In genomic region chr7:75470318-75470925, GRCm38 (mm10) we compare ENCODE assay signal across 9 mouse cellular contexts.
DNase-seq lines count a peak whose midpoint lies in the region; ATAC-seq lines count a peak whose summit lies in the region.
"Had no signal": no experiment of that assay in that cellular context is flagged by ENCODE, and none has a peak within 500 bp of the region (broad histone marks: within the 10 kb centered on the region; RNA-seq: fewer than 3 reads in every experiment).

No protein-coding gene starts in this region.

- DNase-seq in kidney, adult 11 months, result peak; percentile 43
- no peak for DNase-seq in kidney, postnatal 10 days
- peak; percentile 61 for DNase-seq in Muller cell, postnatal 12 days (ENCODE audit: inconsistent ontology term)
- peak; percentile 45 for DNase-seq in embryo, embryonic 10 days (ENCODE audit: low spot score)
- peak; percentile 39 to 54 for DNase-seq in kidney, postnatal 36 days
- DNase-seq in ovary, postnatal 10 days (ENCODE audit: low spot score), result no peak
- DNase-seq in frontal cortex, postnatal 14 days (ENCODE audit: low spot score in 2 of 2), result no peak
- DNase-seq: cerebellum, postnatal 14 days had no signal

- no peak for ATAC-seq in frontal cortex, adult (ENCODE audit: low TSS enrichment)

Comparison
In these comparisons a context has a peak if more than half of its experiments do, and no peak if none do; other contexts are left out.
1. DNase-seq: peak in kidney, adult 11 months (single experiment), Muller cell, postnatal 12 days (single experiment), embryo, embryonic 10 days (single experiment) and kidney, postnatal 36 days (2 of 2); none in kidney, postnatal 10 days (single experiment), ovary, postnatal 10 days (single experiment) and frontal cortex, postnatal 14 days (0 of 2).